ENCODE assay signal across 8 mouse cellular contexts in the genomic region with DNA sequence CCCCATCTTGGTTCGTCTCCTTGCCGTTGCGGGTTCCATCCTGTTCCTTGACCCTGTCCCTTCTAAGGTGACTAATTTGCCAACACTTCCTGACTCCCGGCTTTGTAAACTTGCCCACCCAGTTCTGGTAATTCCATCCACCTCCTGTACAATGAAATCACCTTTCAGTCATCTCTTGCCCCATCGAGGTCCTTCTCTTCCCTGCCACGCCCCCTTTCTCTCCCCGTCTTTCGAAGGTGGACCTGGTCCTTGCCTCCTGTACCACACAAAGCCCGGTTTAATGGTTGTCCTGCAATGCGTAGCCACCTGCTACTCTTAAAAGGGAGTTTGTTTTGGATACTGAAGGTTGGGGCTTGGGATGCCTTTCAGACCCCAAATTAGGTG. TPM values are rescaled to one million over a fixed set of nuclear protein-coding genes. Genes with fewer than 3 reads are reported as not detected.
DNase-seq lines count a peak whose midpoint lies in the region; ATAC-seq and TF ChIP-seq lines count a peak whose summit lies in the region.

No protein-coding gene starts in this region.

- H3K4me2 ChIP-seq in kidney, embryonic 14.5 days (replicated peaks; ENCODE audit: low read depth, low read length) = peak overlapping the region; percentile 86
- peak overlapping the region; percentile 75 for H3K4me2 ChIP-seq in hindbrain, embryonic 12.5 days (replicated peaks)
- H3K4me2 ChIP-seq in lung, postnatal 0 days (replicated peaks; ENCODE audit: low read depth, low read length) = peak overlapping the region; percentile 99

- no peak for TF ChIP-seq CTCF in lung, postnatal 0 days (IDR thresholded peaks at IDR 0.05)

- peak overlapping the region; percentile 80 for H3K9ac ChIP-seq in kidney, embryonic 14.5 days (ENCODE audit: low read depth, low read length)
- H3K9ac ChIP-seq in hindbrain, embryonic 12.5 days = peak overlapping the region; percentile 91
- peak overlapping the region; percentile 64 for H3K9ac ChIP-seq in lung, postnatal 0 days (replicated peaks; ENCODE audit: low read depth)

- no peak for TF ChIP-seq EP300 in lung, postnatal 0 days (IDR thresholded peaks at IDR 0.05)

- under 1% methylated on average over 10 of the region's 10 CpGs for WGBS in kidney, embryonic 14.5 days
- under 1% methylated on average over 10 of the region's 10 CpGs for WGBS in hindbrain, embryonic 12.5 days
- 2% methylated on average over 10 of the region's 10 CpGs for WGBS in lung, postnatal 0 days

- H3K36me3 ChIP-seq in kidney, embryonic 14.5 days (ENCODE audit: control insufficient read depth, insufficient read depth, low read length) = no peaks in the 10 kb centered on the region
- H3K36me3 ChIP-seq in hindbrain, embryonic 12.5 days = no peaks in the 10 kb centered on the region
- H3K36me3 ChIP-seq in lung, postnatal 0 days (ENCODE audit: insufficient read depth, low read length) = no peaks in the 10 kb centered on the region

- peak overlapping the region; percentile 90 for H3K4me3 ChIP-seq in kidney, embryonic 14.5 days (ENCODE audit: low read length)
- peak overlapping the region; percentile 99 for H3K4me3 ChIP-seq in hindbrain, embryonic 12.5 days
- peak overlapping the region; percentile 94 for H3K4me3 ChIP-seq in lung, postnatal 0 days (ENCODE audit: low read depth, low read length)

- no peaks in the 10 kb centered on the region for H3K9me3 ChIP-seq in kidney, embryonic 14.5 days (ENCODE audit: control insufficient read depth, low read length)
- H3K9me3 ChIP-seq in hindbrain, embryonic 12.5 days (replicated peaks) = no peaks in the 10 kb centered on the region
- H3K9me3 ChIP-seq in lung, postnatal 0 days (ENCODE audit: low read length) = no peaks in the 10 kb centered on the region

- no peak overlapping the region for H3K27ac ChIP-seq in kidney, embryonic 14.5 days (ENCODE audit: low read depth, low read length)
- peak overlapping the region; percentile 81; the same call in 1 of the 2 replicates for H3K27ac ChIP-seq in hindbrain, embryonic 12.5 days
- H3K27ac ChIP-seq in lung, postnatal 0 days (ENCODE audit: low read length) = no peak overlapping the region

- peak; percentile 30 for ATAC-seq in kidney, embryonic 14.5 days (ENCODE audit: low FRiP score, low TSS enrichment)
- ATAC-seq in hindbrain, embryonic 12.5 days (ENCODE audit: low FRiP score) = no peak; the same call in none of the 2 replicates
- ATAC-seq in lung, postnatal 0 days = peak; percentile 9; the same call in 1 of the 2 replicates

- no peak for DNase-seq in kidney, adult 18-20 months
- DNase-seq in R1 (ENCODE audit: low read depth, low spot score) = peak; percentile 33
- peak; percentile 45 for DNase-seq in lung, postnatal 0 days (ENCODE audit: low spot score)
- DNase-seq in ovary, postnatal 10 days (ENCODE audit: low spot score) = no peak
- no peak for DNase-seq in gastrocnemius, adult 18-20 months (ENCODE audit: low spot score)
- DNase-seq in spleen, adult 18-20 months = no peak

- H3K4me1 ChIP-seq in kidney, embryonic 14.5 days (ENCODE audit: control insufficient read depth, insufficient read depth, low read length) = no peaks in the 10 kb centered on the region
- H3K4me1 ChIP-seq in hindbrain, embryonic 12.5 days = peaks cover 9% of the 10 kb centered on the region; the same call in 1 of the 2 replicates
- H3K4me1 ChIP-seq in lung, postnatal 0 days (ENCODE audit: insufficient read depth, low read depth, low read length) = peaks cover 3% of the 10 kb centered on the region; the same call in 1 of the 2 replicates

- H3K27me3 ChIP-seq in kidney, embryonic 14.5 days (ENCODE audit: control insufficient read depth, insufficient read depth, low read length) = no peaks in the 10 kb centered on the region
- H3K27me3 ChIP-seq in hindbrain, embryonic 12.5 days = no peaks in the 10 kb centered on the region
- no peaks in the 10 kb centered on the region for H3K27me3 ChIP-seq in lung, postnatal 0 days (replicated peaks; ENCODE audit: insufficient read depth, low read length)

RNA-seq across cellular contexts. Expression of gene Uchl3, which starts 0.8 kb away (rescaled TPM):
- 173 and 219 TPM in 2 replicates for polyA plus RNA-seq in kidney, embryonic 14.5 days (2014; fragmentation: Nextera tagmentation; extraction: Ambion mirVana)
- 168 and 172 TPM in 2 replicates for polyA plus RNA-seq in hindbrain, embryonic 12.5 days (2016; fragmentation: Nextera tagmentation; extraction: Ambion mirVana)
- 43.0 and 48.6 TPM in 2 replicates for polyA plus RNA-seq in lung, postnatal 0 days (2015; fragmentation: Nextera tagmentation; extraction: Ambion mirVana)
- total RNA-seq in gastrocnemius, adult 18-20 months (2021) = 10 to 100 TPM; 29.8 to 30.0 TPM

RNA-seq across cellular contexts. Expression of gene Commd6, which starts 14.0 kb away (rescaled TPM):
- 102 and 108 TPM in 2 replicates for polyA plus RNA-seq in kidney, embryonic 14.5 days (2014; fragmentation: Nextera tagmentation; extraction: Ambion mirVana)
- polyA plus RNA-seq in hindbrain, embryonic 12.5 days (2016; fragmentation: Nextera tagmentation; extraction: Ambion mirVana) = 89.2 and 100 TPM in 2 replicates
- 86.3 and 88.5 TPM in 2 replicates for polyA plus RNA-seq in lung, postnatal 0 days (2015; fragmentation: Nextera tagmentation; extraction: Ambion mirVana)
- 10 to 100 TPM; 12.5 to 16.7 TPM for total RNA-seq in gastrocnemius, adult 18-20 months (2021)

RNA-seq across cellular contexts. Expression of gene Tbc1d4, which starts 45.5 kb away (rescaled TPM):
- 12.4 and 16.8 TPM in 2 replicates for polyA plus RNA-seq in kidney, embryonic 14.5 days (2014; fragmentation: Nextera tagmentation; extraction: Ambion mirVana)
- polyA plus RNA-seq in hindbrain, embryonic 12.5 days (2016; fragmentation: Nextera tagmentation; extraction: Ambion mirVana) = 10.7 and 11.2 TPM in 2 replicates
- 8.5 and 11.6 TPM in 2 replicates for polyA plus RNA-seq in lung, postnatal 0 days (2015; fragmentation: Nextera tagmentation; extraction: Ambion mirVana)
- 10 to 100 TPM; 39.6 to 46.6 TPM for total RNA-seq in gastrocnemius, adult 18-20 months (2021)

Comparison
In these comparisons a context has a peak if more than half of its experiments do, and no peak if none do; other contexts are left out.
1. DNase-seq: peak in R1 (single experiment) and lung, postnatal 0 days (single experiment); none in kidney, adult 18-20 months (single experiment), ovary, postnatal 10 days (single experiment), gastrocnemius, adult 18-20 months (single experiment) and spleen, adult 18-20 months (0 of 2).
2. Peak in every context shown above with its lines, with median percentiles within 50 percentile points of each other: H3K4me2 ChIP-seq, H3K4me3 ChIP-seq and H3K9ac ChIP-seq.